Mouse (Mus musculus): ENCODE measurements around the gene Ptprf.
A peak's percentile ranks its signal among the peaks of the same experiment; 100 is the strongest.

The Ptprf gene

GRCm38 (mm10) chr4:118206918-118207640 lies 84.1 kb downstream of the Ptprf start:
- no peak for DNase-seq (ENCODE audit: low read depth)

GRCm38 (mm10) chr4:118205906-118206305 lies 85.3 kb downstream of the Ptprf start:
- DNase-seq (ENCODE audit: low read depth), result no peak

GRCm38 (mm10) chr4:118199093-118199492 lies 92.1 kb downstream of the Ptprf start:
- DNase-seq (ENCODE audit: low read depth), result no peak

DNA sequence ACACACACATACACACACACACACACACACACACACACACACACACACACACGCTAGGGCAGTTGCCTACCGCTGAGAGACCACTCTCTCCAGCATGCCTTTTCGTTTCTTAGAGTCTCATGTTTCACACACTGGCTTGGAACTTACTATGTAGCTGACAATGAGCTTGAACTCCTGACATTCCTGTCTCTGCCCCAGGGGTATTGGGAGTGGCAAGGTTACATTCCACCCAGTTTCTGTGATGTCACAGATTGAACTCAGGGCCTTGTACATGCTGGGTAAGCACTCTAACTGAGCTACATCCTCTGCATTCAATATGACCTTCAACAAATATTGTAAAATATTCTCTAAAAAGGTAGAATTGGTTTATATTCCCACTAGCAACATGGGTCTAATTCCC lies 92.6 kb downstream of the Ptprf start:
- no peak for DNase-seq (ENCODE audit: low read depth)

GRCm38 (mm10) chr4:118196185-118196584 lies 95.0 kb downstream of the Ptprf start:
- DNase-seq (ENCODE audit: low read depth), result no peak

- peak; percentile 36 for DNase-seq (ENCODE audit: low read depth)
Observed at GRCm38 (mm10) chr4:118180301-118181080, 110.7 kb downstream of the Ptprf start.

GRCm38 (mm10) chr4:118179467-118180300 lies 111.5 kb downstream of the Ptprf start, which contains the start of gene Kdm4a:
Gene Kdm4a (minus strand): TSS chr4:118180043.
- peak; percentile 98 for DNase-seq (ENCODE audit: low read depth)

GRCm38 (mm10) chr4:118178952-118179466 lies 112.2 kb downstream of the Ptprf start:
- no peak for DNase-seq (ENCODE audit: low read depth)

- no peak for DNase-seq (ENCODE audit: low read depth)
Observed at GRCm38 (mm10) chr4:118172461-118172860, 118.7 kb downstream of the Ptprf start.

DNA sequence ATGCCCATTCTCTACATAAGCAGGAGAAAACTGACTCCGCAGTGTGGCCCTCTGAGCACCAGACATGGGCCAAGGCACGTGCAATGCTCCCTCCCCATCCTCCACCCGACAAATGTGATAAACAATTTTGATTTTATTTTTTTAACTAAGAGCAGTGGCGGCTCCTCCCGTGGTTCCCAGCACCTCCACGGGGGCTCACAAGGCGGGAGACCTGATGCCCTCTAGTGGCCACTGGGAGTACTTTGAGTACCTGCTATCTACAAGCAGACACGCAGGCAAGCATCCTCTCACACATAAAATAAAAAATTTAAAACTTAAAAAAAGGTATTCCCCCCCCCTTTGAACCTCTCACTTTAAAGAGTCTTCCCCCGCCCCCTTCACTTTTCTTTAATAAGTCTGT lies 120.2 kb downstream of the Ptprf start:
- DNase-seq (ENCODE audit: low read depth), result peak; percentile 60

- no peak for DNase-seq (ENCODE audit: low read depth)
Observed at GRCm38 (mm10) chr4:118162123-118162522, 129.1 kb downstream of the Ptprf start.
